Mouse (Mus musculus) liver, adult 2 months (tissue): Measurements from ENCODE around the gene Tbc1d16.
"Not testable (repeated sequence)": the region's sequence is repeated elsewhere in the genome, so short reads cannot be mapped to it uniquely, and the experiment has no call there.

Experiments used
- CTCF ChIP-seq: fragments of 200-500 bp; IDR thresholded peaks from 2 replicates; pipeline ENCODE4 v1.5.1; 2011; ENCODE audit warnings: low read depth, low read length, control low read depth
- POLR2A ChIP-seq: fragments of 200-500 bp; IDR thresholded peaks from 2 replicates; pipeline ENCODE4 v1.6.1; 2011; ENCODE audit warnings: low read length, control low read depth; ENCODE audit not compliant: insufficient read depth; ENCODE audit errors: extremely low read depth

GRCm38 (mm10) chr11:119256557-119256956 lies 28.3 kb upstream of the Tbc1d16 start:
- TF ChIP-seq CTCF, POLR2A: not testable (repeated sequence)
